Mouse (Mus musculus) forebrain, embryonic 13.5 days (tissue): ENCODE data around the gene Krt9. TPM values are rescaled to one million over a fixed set of nuclear protein-coding genes. Genes with fewer than 3 reads are reported as not detected.
"Not testable (repeated sequence)": the region's sequence is repeated elsewhere in the genome, so short reads cannot be mapped to it uniquely, and the experiment has no call there.

Source experiments
- ATAC-seq: fragments of 200-750 bp; cut with Nextera tagmentation; 2 replicates; pipeline ENCODE4 v1.8.0; 2017
- H3K27ac ChIP-seq: fragments of 300-500 bp; sonication (generic); 2 replicates; pipeline ENCODE4 v1.5.1; 2015; ENCODE audit warnings: inconsistent platforms, mild to moderate bottlenecking, moderate library complexity
- H3K27me3 ChIP-seq: fragments of 300-500 bp; sonication (generic); 2 replicates; pipeline ENCODE4 v1.6.1; 2015; ENCODE audit warnings: mild to moderate bottlenecking, inconsistent platforms
- H3K36me3 ChIP-seq: fragments of 300-500 bp; sonication (generic); 2 replicates; pipeline ENCODE4 v1.6.1; 2015; ENCODE audit warnings: mild to moderate bottlenecking, inconsistent platforms; ENCODE audit not compliant: poor library complexity, severe bottlenecking
- H3K4me1 ChIP-seq: fragments of 300-500 bp; sonication (generic); 2 replicates; pipeline ENCODE4 v1.6.1; 2015; ENCODE audit warnings: inconsistent platforms
- H3K4me2 ChIP-seq: fragments of 300-500 bp; sonication (generic); 2 replicates; pipeline ENCODE4 v1.6.1; 2015; ENCODE audit warnings: inconsistent platforms, mild to moderate bottlenecking, moderate library complexity
- H3K4me3 ChIP-seq: fragments of 300-500 bp; sonication (generic); 2 replicates; pipeline ENCODE4 v1.5.1; 2015; ENCODE audit warnings: mild to moderate bottlenecking, inconsistent platforms
- H3K9ac ChIP-seq: fragments of 300-500 bp; sonication (generic); 2 replicates; pipeline ENCODE4 v1.6.1; 2015; ENCODE audit warnings: mild to moderate bottlenecking, inconsistent platforms
- H3K9me3 ChIP-seq: fragments of 300-500 bp; sonication (generic); replicated peaks from 2 replicates; pipeline ENCODE4 v1.6.1; 2016; ENCODE audit warnings: inconsistent platforms
- WGBS: fragments of 180-500 bp; shearing (Covaris S2); methylation state at CpG from one replicate; pipeline ENCODE4 v1.1.7; 2015; 5-methylcytosine and 5-hydroxymethylcytosine counted together
- polyA plus RNA-seq: library from polyadenylated mRNA; unstranded; fragments of >200 nt; fragmentation: Nextera tagmentation; extraction: Ambion mirVana; gene quantifications from 2 replicates; pipeline ENCODE4 v1.2.1, GENCODE M21; 2015

Krt9 gene
- not detected in 2 replicates for polyA plus RNA-seq

- Histone ChIP-seq H3K9ac (no peak within 1 kb of the TSS), H3K36me3 (no peaks in the 10 kb centered on the region), H3K4me3 (no peak within 1 kb of the TSS), H3K4me1 (no peaks in the 10 kb centered on the region), H3K27ac (no peak within 1 kb of the TSS), H3K9me3 (no peaks in the 10 kb centered on the region), H3K27me3 (no peaks in the 10 kb centered on the region), H3K4me2 (no peak within 1 kb of the TSS)
- 80% methylated on average over 9 of the region's 9 CpGs for WGBS
- no peak for ATAC-seq
These were observed at the start of gene Krt9 for GRCm38 (mm10) chr11:100192992-100193391. TSS of gene Krt9 (minus strand) at chr11:100193246.

GRCm38 (mm10) chr11:100240272-100240671 lies 47.2 kb upstream of the Krt9 start:
- H3K27me3 ChIP-seq, H3K27ac ChIP-seq, H3K4me1 ChIP-seq, H3K9ac ChIP-seq, H3K4me2 ChIP-seq, H3K9me3 ChIP-seq, ATAC-seq, H3K4me3 ChIP-seq, H3K36me3 ChIP-seq: not testable (repeated sequence)
- WGBS, result 90% methylated on average over 4 of the region's 4 CpGs

GRCm38 (mm10) chr11:100221741-100222140 lies 28.7 kb upstream of the Krt9 start:
- Histone ChIP-seq H3K4me3 (no peak overlapping the region), H3K36me3 (no peaks in the 10 kb centered on the region), H3K9me3 (peaks cover 10% of the 10 kb centered on the region), H3K27me3 (no peaks in the 10 kb centered on the region), H3K27ac (no peak overlapping the region), H3K9ac (no peak overlapping the region), H3K4me1 (no peaks in the 10 kb centered on the region; the same call in 1 of the 2 replicates), H3K4me2 (no peak overlapping the region)
- ATAC-seq, result no peak
- WGBS, result 47% methylated on average over 8 of the region's 8 CpGs

- WGBS, result 86% methylated on average over 4 of the region's 4 CpGs
- Histone ChIP-seq H3K4me3 (no peak overlapping the region), H3K27ac (no peak overlapping the region), H3K9me3 (0 out of 2 replicates have a peak, but pooled peaks cover 3% of the 10 kb centered on the region), H3K4me2 (no peak overlapping the region), H3K4me1 (no peaks in the 10 kb centered on the region; the same call in 1 of the 2 replicates), H3K27me3 (no peaks in the 10 kb centered on the region), H3K36me3 (no peaks in the 10 kb centered on the region), H3K9ac (no peak overlapping the region)
- ATAC-seq, result no peak
These were observed 26.3 kb upstream of the Krt9 start for GRCm38 (mm10) chr11:100219304-100219703.

- Histone ChIP-seq H3K36me3 (no peaks in the 10 kb centered on the region), H3K27ac (no peak overlapping the region), H3K4me3 (no peak overlapping the region), H3K4me1 (no peaks in the 10 kb centered on the region), H3K9ac (no peak overlapping the region), H3K4me2 (no peak overlapping the region), H3K9me3 (no peaks in the 10 kb centered on the region), H3K27me3 (no peaks in the 10 kb centered on the region)
- ATAC-seq, result no peak
- 69% methylated on average over 6 of the region's 6 CpGs for WGBS
These were observed 15.5 kb upstream of the Krt9 start for GRCm38 (mm10) chr11:100208542-100208941.

GRCm38 (mm10) chr11:100207498-100207897 lies 14.5 kb upstream of the Krt9 start, which contains the start of gene Krt14:
TSS of gene Krt14 (minus strand) at chr11:100207548.
- no peaks in the 10 kb centered on the region for H3K9me3 ChIP-seq
- WGBS, result 92% methylated on average over 8 of the region's 8 CpGs
- H3K4me3 ChIP-seq, result no peak within 1 kb of the TSS
- no peaks in the 10 kb centered on the region for H3K27me3 ChIP-seq
- ATAC-seq, result no peak
- H3K36me3 ChIP-seq, result no peaks in the 10 kb centered on the region
- no peak within 1 kb of the TSS for H3K27ac ChIP-seq
- H3K4me1 ChIP-seq, result no peaks in the 10 kb centered on the region
- H3K4me2 ChIP-seq, result no peak within 1 kb of the TSS
- H3K9ac ChIP-seq, result no peak within 1 kb of the TSS

- Histone ChIP-seq H3K27ac (no peak overlapping the region), H3K4me2 (no peak overlapping the region), H3K9me3 (no peaks in the 10 kb centered on the region), H3K4me1 (no peaks in the 10 kb centered on the region), H3K27me3 (no peaks in the 10 kb centered on the region), H3K36me3 (no peaks in the 10 kb centered on the region), H3K9ac (no peak overlapping the region), H3K4me3 (no peak overlapping the region)
- WGBS, result 20% methylated on average over 6 of the region's 6 CpGs
- no peak for ATAC-seq
These were observed 10.4 kb upstream of the Krt9 start for GRCm38 (mm10) chr11:100203448-100203847.

- 85% methylated on average over 4 of the region's 4 CpGs for WGBS
- no peak for ATAC-seq
These were observed 9.9 kb upstream of the Krt9 start for GRCm38 (mm10) chr11:100202906-100203305.

GRCm38 (mm10) chr11:100200104-100200820 lies 7.2 kb upstream of the Krt9 start:
- no peaks in the 10 kb centered on the region for H3K4me1 ChIP-seq
- H3K9me3 ChIP-seq, result no peaks in the 10 kb centered on the region
- H3K4me2 ChIP-seq, result no peak overlapping the region
- ATAC-seq, result no peak
- no peaks in the 10 kb centered on the region for H3K27me3 ChIP-seq
- H3K36me3 ChIP-seq, result no peaks in the 10 kb centered on the region
- H3K9ac ChIP-seq, result no peak overlapping the region
- no peak overlapping the region for H3K4me3 ChIP-seq
- no peak overlapping the region for H3K27ac ChIP-seq
- WGBS, result 51% methylated on average over 8 of the region's 8 CpGs

More at GRCm38 (mm10) chr11:100202906-100203305, 9.9 kb upstream of the Krt9 start:
- no peak overlapping the region for H3K27ac ChIP-seq
- H3K4me1 ChIP-seq, result no peaks in the 10 kb centered on the region
- H3K4me3 ChIP-seq, result no peak overlapping the region
- no peak overlapping the region for H3K9ac ChIP-seq
- no peaks in the 10 kb centered on the region for H3K27me3 ChIP-seq
- H3K36me3 ChIP-seq, result no peaks in the 10 kb centered on the region
- H3K9me3 ChIP-seq, result no peaks in the 10 kb centered on the region
- no peak overlapping the region for H3K4me2 ChIP-seq

GRCm38 (mm10) chr11:100198666-100199065 lies 5.6 kb upstream of the Krt9 start:
- 79% methylated on average over 4 of the region's 4 CpGs for WGBS
- Histone ChIP-seq H3K36me3 (no peaks in the 10 kb centered on the region), H3K9me3 (no peaks in the 10 kb centered on the region), H3K4me3 (no peak overlapping the region), H3K27ac (no peak overlapping the region), H3K4me1 (no peaks in the 10 kb centered on the region), H3K9ac (no peak overlapping the region), H3K4me2 (no peak overlapping the region), H3K27me3 (no peaks in the 10 kb centered on the region)
- no peak for ATAC-seq

- Histone ChIP-seq H3K27me3 (no peaks in the 10 kb centered on the region), H3K9ac (no peak overlapping the region), H3K36me3 (no peaks in the 10 kb centered on the region), H3K4me1 (no peaks in the 10 kb centered on the region), H3K9me3 (no peaks in the 10 kb centered on the region), H3K27ac (no peak overlapping the region), H3K4me2 (no peak overlapping the region), H3K4me3 (no peak overlapping the region)
- WGBS, result 91% methylated on average over 3 of the region's 3 CpGs
- no peak for ATAC-seq
These were observed 1.2 kb downstream of the Krt9 start for GRCm38 (mm10) chr11:100191820-100192219.

- Histone ChIP-seq H3K9me3 (no peaks in the 10 kb centered on the region), H3K27me3 (no peaks in the 10 kb centered on the region), H3K27ac (no peak overlapping the region), H3K9ac (no peak overlapping the region), H3K4me1 (no peaks in the 10 kb centered on the region), H3K36me3 (no peaks in the 10 kb centered on the region), H3K4me2 (no peak overlapping the region), H3K4me3 (no peak overlapping the region)
- 87% methylated on average over 8 of the region's 8 CpGs for WGBS
- ATAC-seq, result no peak
These were observed 6.3 kb downstream of the Krt9 start for GRCm38 (mm10) chr11:100186736-100187135.

- no peaks in the 10 kb centered on the region for H3K36me3 ChIP-seq
- no peak overlapping the region for H3K4me3 ChIP-seq
- no peak for ATAC-seq
- no peaks in the 10 kb centered on the region for H3K27me3 ChIP-seq
- 84% methylated on average over 7 of the region's 7 CpGs for WGBS
- H3K27ac ChIP-seq, result no peak overlapping the region
- H3K9me3 ChIP-seq, result no peaks in the 10 kb centered on the region
- no peak overlapping the region for H3K9ac ChIP-seq
- no peak overlapping the region for H3K4me2 ChIP-seq
- no peaks in the 10 kb centered on the region for H3K4me1 ChIP-seq
These were observed 11.3 kb downstream of the Krt9 start for GRCm38 (mm10) chr11:100181725-100182124.
